Mouse (Mus musculus) skeletal muscle tissue, adult 2 months (tissue): ENCODE measurements around the gene Gm5142.
A peak's percentile ranks its signal among the peaks of the same experiment; 100 is the strongest.

Experiments used
- DNase-seq: peaks from one replicate; pipeline ENCODE4 v3.0.0-alpha.2; 2012; ENCODE audit warnings: low read depth, low spot score

Gm5142 gene

DNA sequence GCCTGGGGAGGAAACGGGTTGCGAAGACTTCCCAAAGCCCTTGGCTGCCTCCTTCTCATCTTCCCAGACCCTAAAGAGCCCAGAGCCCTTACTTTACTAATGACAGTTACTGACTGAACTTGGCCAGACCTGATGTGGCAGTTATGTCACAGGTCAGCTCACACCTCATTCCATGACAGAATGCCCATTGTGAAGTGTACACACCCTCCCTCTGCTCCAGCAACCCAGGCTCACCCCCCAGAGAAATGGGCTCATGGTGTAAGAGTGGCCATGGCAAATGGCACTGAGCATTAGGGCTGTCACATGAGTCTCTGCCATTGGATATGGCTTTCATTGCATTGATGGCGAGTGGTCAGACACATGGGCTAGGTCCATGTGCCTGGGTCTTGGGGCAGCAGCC is at the start of gene Gm5142:
Gene Gm5142, minus strand, starts transcription at position 101 of the 400 bp plus-strand sequence.
- DNase-seq = no peak

DNA sequence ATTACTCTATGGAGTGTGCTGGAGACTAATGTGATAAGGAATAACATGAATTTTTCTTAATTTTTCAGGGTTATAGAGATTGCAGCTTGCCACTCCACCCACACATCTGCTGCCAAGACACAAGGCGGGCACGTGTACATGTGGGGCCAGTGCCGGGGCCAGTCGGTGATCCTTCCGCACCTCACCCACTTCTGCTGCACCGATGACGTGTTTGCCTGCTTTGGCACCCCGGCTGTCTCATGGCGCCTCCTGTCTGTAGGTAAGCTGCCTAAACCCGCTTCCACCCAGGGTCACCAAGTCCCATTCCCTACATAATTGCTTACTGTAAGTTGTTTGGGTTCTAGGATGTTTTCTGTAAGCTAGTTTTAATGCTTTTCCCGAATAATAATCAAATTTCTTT is 47.7 kb upstream of the Gm5142 start:
- DNase-seq = no peak

DNA sequence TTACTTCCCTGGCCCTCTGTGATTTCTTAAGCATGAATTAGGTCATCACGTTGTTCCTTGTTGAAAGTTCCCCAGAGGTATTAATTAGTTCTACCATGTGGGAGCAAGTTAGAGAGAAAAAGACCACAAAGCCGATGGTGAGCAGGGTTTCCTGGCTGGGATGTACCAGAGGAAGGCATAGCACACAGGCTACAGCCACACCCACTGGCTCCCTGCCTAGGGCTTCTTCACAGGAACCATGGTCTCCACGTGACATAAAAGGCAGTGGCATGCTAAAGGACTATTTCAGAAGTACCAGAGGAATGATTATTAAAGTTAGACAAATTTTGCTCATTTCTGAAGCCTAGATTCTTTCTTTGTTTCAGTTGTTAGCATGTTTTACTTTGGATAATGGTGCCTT is 40.7 kb upstream of the Gm5142 start:
- no peak for DNase-seq

DNA sequence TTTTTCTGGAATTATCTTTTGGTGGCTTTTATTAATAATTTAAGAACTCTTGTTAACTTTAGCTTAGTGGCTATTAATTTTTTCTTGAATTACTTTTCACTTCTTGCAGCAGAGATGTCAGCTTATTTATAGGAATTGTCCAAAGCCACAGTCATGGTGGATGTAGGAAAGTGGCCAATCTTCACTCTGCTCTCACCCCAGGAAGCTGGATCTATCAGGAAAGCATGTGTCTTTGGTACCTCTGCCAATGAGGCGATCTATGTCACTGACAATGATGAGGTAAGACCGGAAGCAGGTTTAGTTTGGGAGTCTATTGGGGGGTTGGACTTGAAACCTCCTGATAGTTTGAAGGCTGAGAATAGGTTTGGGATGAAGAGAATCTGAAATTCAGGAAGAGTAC is 31.3 kb upstream of the Gm5142 start:
- no peak for DNase-seq

DNA sequence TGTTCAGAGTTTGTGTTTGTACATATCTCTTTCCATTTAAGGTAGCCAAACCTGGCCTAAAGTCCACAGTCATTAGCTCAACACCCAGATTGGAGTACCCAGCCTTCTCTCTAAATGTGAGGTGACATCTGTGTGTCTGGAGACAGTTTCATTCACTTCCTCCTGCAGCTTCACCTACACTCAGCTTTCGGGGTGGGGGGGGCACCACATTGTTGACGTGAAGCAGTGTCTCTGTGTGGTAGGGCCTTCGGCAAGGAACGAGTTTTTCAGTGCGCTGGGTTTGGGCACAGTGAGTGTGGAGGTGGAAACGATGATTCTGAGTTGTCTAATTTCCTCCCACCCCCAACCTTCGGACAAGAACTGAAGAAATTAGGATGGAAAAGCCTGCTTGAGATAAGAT is 30.5 kb upstream of the Gm5142 start:
- DNase-seq = no peak

DNA sequence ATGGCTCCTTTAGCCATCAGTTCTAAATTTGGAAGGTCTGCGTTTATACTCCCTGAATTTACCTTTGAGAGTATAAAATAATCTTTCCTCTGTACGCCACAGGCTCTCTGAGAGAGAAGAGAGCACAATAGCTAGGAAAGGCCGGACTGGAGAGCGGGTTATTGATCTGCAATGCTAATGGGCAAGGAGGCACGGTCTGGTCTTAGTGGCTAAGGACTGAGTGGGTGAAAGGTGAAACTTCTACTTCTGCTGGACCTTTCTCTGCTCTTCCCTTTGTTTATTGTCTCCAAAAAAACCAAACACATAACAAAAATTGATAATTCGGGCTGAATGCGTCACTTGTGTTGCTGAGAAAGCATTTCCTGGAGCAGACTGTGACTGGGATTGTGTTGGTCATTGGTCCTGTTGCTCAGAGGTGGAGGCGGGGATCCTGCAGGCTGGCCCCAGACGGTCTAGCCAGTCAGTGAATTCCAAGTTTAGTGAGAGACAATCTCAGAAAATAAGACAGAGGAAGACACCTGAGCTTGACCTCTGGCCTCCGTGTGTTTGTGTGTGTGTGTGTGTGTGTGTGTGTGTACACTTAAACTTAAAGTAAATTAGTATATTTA is 27.5 kb upstream of the Gm5142 start:
- no peak for DNase-seq

DNA sequence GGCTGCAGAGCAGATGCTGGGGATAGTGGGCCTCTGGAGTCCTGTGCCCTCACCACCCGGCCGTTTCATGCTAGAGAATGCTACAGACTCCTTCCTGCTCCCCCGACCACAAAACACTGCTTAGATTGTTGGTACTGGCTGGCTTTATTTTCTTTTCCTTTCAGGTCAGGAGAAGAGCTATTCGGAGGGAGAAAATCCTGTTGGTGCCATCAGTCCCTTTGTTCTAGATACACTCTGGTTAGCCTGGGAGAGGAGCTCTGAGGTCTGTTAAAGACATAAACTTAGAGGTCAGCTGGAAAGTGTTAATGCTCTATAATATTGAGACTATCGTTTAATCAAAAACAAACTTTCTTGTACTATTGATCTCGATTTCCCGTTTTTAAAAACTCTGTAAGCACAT is 26.9 kb upstream of the Gm5142 start:
- DNase-seq = no peak

DNA sequence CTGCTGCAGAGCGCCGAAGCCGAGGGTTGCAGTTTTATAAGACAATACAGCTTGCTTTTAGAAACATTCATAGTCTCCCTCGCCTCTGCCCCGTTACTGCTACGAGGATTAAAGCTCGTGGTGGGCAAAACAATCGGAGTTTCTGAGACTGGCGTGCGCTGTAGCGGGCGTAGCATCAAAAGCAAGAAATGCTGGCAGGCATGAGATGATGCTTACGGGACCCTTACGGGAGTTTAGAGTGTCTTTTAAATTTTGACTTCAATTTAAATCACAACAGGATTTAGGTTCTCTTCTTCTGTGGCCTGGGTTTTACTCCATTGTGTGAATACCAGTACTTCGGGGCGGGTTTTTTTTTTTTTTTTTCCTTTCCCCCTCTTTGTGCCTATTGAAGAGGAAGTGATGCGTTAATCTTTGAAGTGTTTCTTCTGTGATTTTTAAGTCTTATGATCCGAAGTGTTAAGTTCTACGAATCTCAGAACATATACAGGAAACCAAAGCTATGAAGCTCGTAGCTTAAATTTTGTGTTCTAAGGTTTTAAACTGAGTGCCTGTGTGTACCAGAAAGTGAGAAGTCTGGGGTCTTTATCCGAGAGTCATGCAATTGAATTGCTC is 23.2 kb upstream of the Gm5142 start:
- no peak for DNase-seq

DNA sequence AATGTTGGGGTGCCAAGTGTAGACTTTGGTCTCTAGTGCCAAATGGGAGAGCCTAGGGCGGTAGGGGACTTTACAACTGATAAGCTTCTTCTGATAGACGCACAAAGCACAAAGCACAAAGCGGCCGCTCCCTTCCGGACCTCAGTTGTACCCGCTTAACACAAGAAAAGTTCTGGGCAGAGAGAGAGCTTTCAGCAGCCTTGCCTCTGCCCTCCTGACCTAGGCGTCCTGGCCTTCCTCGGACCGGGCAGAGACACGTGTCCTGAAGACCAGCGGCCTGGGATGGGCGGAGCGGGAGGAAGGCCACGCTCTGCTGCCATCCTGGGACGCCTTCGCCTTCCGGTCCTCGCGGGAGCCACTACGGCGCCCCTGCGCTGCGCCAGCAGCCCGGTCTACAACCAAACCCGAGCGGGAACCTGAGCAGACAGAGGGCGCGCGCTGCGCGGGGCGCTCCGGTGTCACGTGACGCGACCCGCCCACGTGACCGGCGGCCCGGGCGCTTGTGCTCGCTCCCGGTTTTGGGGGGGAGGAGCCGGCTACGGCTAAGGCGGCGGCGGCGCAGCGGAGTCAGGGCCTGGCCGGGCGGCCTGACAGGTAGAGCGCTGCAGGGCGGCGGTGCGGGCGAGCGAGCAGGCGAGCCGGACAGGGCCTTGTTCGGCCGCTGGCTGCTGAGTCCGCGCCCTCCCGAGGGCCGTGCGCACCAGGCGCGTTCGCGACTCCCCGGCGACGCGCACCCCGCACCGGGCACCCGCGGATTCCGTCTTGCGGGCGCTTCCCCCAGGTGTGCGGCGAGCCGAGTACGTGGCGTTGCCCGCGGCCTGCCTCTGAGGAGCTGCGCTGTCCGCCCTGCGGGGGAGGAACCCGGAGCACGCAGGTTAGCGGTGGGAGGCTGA is 22.4 kb upstream of the Gm5142 start, which contains the start of gene Rcbtb1:
Gene Rcbtb1, plus strand, starts transcription at position 499 of the 893 bp plus-strand sequence.
- peak; percentile 90 for DNase-seq

DNA sequence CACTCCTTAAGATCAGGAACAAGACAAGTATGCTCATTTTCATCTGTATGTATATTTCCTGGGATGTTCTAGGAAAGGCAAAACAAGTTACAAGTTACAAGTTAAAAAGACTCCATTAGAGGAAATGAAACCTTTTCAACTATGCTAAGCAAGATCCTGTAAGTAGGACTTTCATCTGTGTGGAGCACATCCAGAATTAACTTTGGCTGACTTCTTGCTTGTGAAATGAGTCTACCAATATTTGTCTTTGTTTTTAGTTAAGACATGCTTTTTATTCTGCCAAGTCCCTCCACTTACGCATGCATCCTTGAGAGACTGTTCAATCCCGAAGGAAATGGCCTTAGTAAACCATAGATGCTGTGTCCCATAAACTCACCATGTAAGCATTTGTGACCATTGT is 7.6 kb upstream of the Gm5142 start:
- DNase-seq = no peak

DNA sequence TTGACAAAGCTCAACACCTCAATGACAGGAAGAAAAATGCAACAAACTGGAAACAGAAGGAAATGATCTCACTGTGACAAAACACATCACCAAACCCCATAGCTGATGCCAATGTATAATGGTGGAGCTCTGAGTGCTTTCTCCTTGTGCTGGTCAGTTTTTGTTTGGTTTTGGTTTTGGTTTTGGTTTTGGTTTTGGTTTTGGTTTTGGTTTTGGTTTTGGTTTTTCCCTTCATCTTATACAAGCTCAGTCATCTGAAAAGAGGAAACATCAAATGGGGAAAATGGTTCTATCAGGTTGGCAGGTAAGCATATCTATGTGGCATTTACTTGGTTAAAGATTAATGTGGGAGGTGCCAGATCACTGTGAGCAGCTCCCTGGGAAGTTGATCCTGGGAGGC is 7.0 kb upstream of the Gm5142 start:
- DNase-seq = no peak

DNA sequence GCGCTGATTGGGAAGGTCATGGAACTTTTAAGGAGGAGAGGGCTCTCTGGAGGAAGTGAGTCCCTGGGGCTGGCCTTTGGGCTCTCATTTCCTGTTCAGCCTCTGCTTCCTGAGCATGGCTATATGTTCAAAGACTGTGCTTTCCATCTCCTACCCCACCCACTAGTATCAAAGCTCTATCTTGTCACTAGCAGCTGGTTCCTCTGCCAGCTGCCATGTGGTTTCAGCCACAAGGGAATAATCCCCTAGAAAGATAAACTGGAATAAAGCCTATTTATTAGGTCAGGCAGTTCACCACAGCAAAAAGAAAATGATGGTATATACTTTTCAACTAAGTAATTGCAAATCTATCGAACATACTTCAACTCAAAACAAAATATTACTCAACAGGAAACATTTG is 4.2 kb upstream of the Gm5142 start:
- DNase-seq = no peak

DNA sequence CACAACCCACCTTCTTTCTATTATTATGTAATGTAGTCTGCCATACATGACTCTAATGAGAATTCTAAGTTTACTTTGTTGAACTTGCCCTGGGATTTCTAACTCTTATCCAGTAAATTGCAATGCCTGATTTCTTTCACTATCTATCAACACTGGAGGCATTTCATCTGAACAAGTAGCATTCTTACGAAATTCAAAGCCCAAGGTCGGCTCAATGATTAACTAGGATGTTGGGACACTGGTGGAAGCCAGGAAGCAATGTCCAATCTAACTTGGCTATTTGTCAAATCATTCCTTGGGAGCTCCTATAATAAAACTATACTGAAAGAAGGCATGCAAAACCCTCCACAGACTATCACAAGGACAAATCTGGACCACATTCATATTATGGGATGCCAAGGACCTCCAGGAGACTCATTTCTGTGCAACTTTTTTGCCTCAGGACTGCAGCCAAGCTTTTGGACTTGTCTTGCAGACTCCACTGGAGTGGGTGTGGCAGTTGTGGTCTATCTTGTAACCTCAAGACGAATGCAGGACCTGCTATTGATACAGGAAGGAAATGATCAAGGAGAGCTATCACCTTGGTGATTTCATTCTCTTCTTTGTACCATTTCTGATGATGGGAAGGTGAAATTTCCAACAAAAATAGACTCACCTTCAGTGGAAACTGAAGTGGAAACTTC is 21.4 kb downstream of the Gm5142 start:
- no peak for DNase-seq

DNA sequence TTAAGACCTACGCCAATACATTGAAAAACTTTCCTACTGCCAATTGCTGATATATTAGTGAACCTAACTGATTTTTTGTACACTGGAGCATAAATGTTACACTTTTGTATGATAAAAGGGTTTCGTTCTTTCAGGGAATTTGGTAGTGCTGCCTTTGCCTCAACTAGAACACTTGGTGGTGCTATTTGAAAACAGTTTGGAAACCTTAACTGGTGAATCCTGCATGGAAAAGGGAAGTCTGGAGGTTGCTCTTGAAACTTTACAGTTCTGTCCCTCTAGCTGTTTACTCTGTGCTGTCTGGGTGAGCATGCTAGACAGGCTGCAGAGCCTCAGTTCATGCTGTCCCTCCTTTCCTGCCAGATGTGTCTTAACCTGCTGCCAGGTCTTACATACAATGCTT is 23.0 kb downstream of the Gm5142 start:
- DNase-seq = peak; percentile 1

DNA sequence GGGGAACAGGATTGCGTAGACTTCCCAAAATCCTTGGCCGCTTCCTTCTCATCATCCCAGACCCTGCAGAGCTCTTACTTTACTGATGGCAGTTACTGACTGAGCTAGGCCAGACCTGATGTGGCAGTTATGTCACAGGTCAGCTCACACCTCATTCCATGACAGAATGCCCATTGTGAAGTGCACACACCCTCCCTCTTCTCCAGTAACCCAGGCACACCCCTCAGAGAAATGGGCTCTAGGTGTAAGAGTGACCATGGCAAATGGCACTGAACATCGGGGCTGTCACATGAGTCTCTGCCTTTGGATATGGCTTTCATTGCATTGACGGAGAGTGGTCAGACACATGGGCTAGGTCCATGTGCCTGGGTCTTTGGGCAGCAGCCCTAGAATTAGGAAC is 35.8 kb downstream of the Gm5142 start, which contains the start of gene 1700129C05Rik:
Gene 1700129C05Rik, minus strand, starts transcription at position 101 of the 400 bp plus-strand sequence.
- DNase-seq = no peak

DNA sequence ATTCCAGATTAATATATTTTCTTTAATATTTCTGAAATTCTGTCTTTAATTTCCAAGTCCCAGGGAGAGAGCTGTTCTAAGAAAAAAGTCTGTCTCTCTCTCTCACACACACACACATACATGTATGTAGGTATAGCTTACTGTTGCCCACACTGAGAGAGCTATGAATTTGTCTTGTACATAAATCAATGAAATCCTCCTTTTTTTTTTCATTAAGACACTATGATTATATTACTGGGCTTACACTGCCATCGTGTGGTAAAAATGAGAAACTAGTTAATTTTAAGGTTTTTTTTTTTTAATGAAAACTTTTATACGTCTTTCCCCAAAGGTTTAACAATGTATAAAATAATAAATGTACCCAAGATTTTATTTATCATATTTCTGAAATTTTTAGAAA is 64.3 kb downstream of the Gm5142 start:
- DNase-seq = no peak
